Mouse (Mus musculus) 416B (cell line): Measurements from ENCODE around the gene Idi1.
"Not testable (repeated sequence)": the region's sequence is repeated elsewhere in the genome, so short reads cannot be mapped to it uniquely, and the experiment has no call there.

Experiments
- DNase-seq: peaks from one replicate; pipeline ENCODE4 v3.0.0; 2011; ENCODE audit warnings: low read depth

Gene Idi1

GRCm38 (mm10) chr13:8886185-8886560, 872 bp downstream of the Idi1 start:
- no peak for DNase-seq

DNA sequence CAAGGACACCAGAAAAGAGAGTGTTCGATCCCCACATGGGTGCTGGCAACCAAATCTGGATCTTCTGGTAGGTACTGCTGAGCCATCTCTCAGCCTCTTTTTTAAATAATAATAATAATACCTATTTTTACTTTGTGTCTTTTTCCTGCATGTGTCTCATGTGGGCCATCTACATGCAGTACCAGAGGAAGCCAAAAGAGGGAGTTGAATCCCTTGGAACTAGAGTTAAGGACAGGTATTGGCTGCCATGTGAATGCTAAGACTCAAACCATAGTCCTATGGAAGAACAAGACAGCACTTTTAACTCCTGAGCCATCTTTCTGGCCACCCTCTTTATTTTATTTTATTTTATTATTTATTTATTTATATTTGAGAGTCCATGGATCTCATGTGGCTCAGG, 3.3 kb downstream of the Idi1 start:
- peak; percentile 78 for DNase-seq

GRCm38 (mm10) chr13:8905986-8906385, 20.7 kb downstream of the Idi1 start:
- DNase-seq: not testable (repeated sequence)

DNA sequence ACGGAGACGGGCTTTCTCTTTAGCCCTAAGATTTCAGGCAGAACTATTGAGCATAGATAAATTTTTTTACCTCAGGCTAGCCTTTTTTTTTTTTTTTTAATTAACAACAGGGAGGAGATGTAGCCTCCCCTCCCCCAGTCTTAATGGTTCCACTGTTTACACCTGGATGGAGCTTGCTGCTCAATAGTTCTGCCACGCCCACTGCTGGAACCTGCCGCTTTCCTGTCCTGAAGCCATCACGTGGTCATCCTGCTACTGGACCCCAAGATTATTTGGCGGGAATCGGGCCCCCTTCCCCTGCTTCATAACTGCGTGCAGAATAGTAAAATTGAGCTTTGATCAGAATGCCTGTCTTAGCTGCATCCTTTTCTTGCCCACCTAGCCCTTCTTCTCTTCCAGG, 28.6 kb downstream of the Idi1 start:
- DNase-seq: not testable (repeated sequence)

DNA sequence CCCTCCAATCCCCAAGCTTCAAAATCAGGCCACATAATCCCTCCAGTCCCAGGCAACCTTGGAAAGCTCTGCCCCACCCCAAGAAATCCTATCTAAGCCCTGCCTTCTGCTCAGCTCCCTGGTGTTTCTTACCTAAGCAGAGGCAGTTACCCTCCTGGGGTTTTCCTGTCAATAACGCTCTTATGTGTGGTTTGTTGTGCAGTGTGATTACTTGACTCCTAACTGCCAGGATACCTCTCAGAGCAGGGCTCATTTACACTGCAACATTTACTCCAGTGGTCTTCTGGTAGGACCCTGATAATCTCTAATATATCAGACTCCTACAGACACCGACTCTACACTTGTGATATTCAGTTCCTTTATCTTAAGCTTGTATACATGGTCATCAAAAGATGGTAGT, 48.2 kb downstream of the Idi1 start:
- no peak for DNase-seq

DNA sequence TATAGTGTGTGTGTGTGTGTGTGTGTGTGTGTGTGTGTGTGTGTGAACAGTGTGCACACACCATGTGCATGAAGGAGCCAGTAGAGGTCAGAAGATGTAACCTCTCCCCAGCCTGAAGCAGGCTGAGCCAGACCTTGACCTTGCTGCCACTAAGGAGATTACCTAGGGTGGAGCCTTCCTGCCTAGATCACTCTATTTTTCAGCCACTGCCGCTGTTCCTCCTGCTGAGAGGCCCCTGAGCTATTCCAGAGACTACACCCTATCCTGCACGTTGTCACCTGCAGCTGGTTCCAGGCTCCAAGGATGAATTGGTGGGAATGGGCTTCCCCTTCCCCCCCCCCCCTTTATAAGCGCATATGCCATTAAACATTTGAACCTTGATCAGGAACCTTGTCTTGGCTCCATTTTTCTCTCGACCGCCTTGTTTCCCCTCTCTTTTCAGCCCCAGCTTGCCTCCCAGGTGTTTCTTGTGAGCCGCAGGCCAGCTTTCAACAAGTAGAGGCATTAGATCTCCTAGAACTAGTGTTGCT, 52.4 kb downstream of the Idi1 start:
- not testable (repeated sequence) for DNase-seq

- DNase-seq: not testable (repeated sequence)
These were observed 55.8 kb downstream of the Idi1 start for GRCm38 (mm10) chr13:8941110-8941509.

DNA sequence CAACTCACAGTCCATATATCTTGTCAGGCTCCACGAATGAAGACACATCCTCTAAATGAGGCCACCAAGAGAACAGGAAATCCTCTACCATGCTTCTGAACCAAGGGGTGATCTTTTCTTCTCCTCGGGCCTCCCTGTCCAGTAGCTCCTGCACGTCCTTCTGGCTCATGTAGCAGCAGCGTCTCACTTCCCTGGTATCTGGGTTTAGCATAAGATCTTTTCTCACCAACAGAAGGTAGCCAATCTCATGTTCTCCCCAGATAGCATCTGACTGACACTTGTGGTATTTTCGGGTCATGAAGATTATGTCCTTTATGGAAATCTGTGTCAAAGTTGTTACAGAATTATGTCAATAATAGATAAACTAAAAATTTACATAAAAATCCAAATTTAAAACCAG, 56.4 kb downstream of the Idi1 start:
- DNase-seq: not testable (repeated sequence)
